ENCODE assay signal across 9 mouse cellular contexts in the genomic region with DNA sequence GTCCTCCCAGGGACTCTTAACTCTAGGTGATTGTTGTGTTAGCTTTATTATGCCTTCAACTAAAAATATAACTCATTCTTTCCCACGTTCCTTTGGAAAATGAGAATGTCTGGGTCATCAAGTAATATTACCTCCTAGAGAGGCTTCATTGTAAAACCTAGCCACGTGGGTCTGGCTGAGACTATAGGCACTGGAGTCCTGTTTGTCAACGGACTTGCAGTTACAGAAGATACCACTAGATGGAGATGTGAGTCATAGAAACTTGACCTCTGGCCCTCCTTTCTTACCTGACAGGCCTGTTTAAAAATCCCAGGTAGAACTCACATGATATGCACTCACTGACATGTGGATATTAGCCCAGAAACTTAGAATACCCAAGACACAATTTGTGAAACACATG.
DNase-seq lines count a peak whose midpoint lies in the region; ATAC-seq and TF ChIP-seq lines count a peak whose summit lies in the region.
"Had no signal": no experiment of that assay in that cellular context is flagged by ENCODE, and none has a peak within 500 bp of the region (broad histone marks: within the 10 kb centered on the region; RNA-seq: fewer than 3 reads in every experiment).

No protein-coding gene starts in this region.

- DNase-seq in cerebellum, postnatal 10 days, result peak; percentile 34 to 64
- DNase-seq in cerebellum, adult 11 months, result no peak
- no peak for DNase-seq in lung, adult 2 months
- DNase-seq in lung, postnatal 4 days, result no peak
- DNase-seq in retina, postnatal 7 days (ENCODE audit: low read depth, low spot score), result peak; percentile 25
- no peak for DNase-seq in ovary, adult 18-20 months (ENCODE audit: low spot score)
- DNase-seq in adrenal gland, postnatal 25 days, result no peak

- no peak overlapping the region for H3K4me3 ChIP-seq in lung, adult 2 months (replicated peaks; ENCODE audit: extremely low read depth, low read depth, low read length)
- H3K4me3 ChIP-seq: myocyte had no signal

- WGBS in lung, adult 2 months, result 15% methylated on average over 3 of the region's 3 CpGs

- 0 out of 2 replicates have a peak, but pooled peaks have one; percentile 15 for TF ChIP-seq CTCF in lung, adult 2 months (IDR thresholded peaks at IDR 0.05; ENCODE audit: insufficient read depth, low read length)

- peak; percentile 85 for ATAC-seq in erythroblast, adult 5-6 weeks (replicated peaks; ENCODE audit: low FRiP score, poor library complexity, severe bottlenecking)

- no peak for TF ChIP-seq POLR2A in lung, adult 2 months (IDR thresholded peaks at IDR 0.05; ENCODE audit: borderline replicate concordance, extremely low read depth, low read depth, low read length)

- H3K4me1 ChIP-seq in lung, adult 2 months (ENCODE audit: control insufficient read depth, insufficient read depth, low read length), result no peaks in the 10 kb centered on the region

Comparison
In these comparisons a context has a peak if more than half of its experiments do, and no peak if none do; other contexts are left out.
1. DNase-seq: peak in cerebellum, postnatal 10 days (2 of 2) and retina, postnatal 7 days (single experiment); none in cerebellum, adult 11 months (single experiment), lung, adult 2 months (single experiment), lung, postnatal 4 days (0 of 2), ovary, adult 18-20 months (single experiment) and adrenal gland, postnatal 25 days (single experiment).